Mouse (Mus musculus) olfactory bulb, adult 2 months (tissue): Measurements from ENCODE around the gene Foxo3.

Source experiments
- CTCF ChIP-seq: fragments of 200-500 bp; IDR thresholded peaks from 2 replicates; pipeline ENCODE4 v1.5.1; 2012; ENCODE audit warnings: low read depth, mild to moderate bottlenecking, low read length, moderate library complexity; ENCODE audit not compliant: insufficient read depth
- POLR2A ChIP-seq: fragments of 200-500 bp; IDR thresholded peaks from 2 replicates; pipeline ENCODE4 v1.6.1; 2012; ENCODE audit warnings: mild to moderate bottlenecking, low read depth, low read length, moderate library complexity; ENCODE audit not compliant: insufficient read depth

DNA sequence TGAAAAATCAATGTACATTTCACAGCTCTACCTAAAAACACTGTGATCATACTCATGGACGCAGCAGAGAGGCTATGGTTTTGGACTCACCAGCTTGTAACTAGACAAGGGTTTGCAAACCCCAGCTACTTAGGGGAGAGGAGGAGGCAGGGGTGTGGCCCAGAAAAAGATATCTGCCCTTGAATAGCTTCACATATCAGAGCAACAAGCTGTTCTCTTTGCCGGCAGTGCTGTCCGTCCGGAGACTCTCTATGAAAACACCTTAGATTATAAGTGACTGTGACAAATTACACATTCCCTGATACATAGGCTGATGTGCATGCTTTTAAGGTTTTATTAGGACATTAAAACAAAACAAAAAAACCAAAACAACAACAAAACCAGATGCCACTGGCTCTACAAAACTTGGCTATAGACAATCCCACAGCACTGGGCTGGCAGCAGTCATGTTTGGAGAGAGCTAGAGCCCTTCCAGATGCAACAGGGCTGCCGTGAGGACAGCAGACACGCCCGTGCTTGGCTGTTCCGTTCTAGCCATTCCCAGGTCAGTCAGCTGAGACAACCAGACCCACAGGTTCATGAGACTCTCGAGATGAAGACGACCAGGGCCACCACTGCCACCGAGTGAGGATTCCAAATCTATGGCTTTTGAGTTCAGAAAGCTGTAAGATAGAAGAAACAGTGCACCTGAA is 29.3 kb downstream of the Foxo3 start:
- no peak for TF ChIP-seq POLR2A
- TF ChIP-seq CTCF = no peak
